Comparison of ENCODE assay signal across 7 mouse cellular contexts in the genomic region with DNA sequence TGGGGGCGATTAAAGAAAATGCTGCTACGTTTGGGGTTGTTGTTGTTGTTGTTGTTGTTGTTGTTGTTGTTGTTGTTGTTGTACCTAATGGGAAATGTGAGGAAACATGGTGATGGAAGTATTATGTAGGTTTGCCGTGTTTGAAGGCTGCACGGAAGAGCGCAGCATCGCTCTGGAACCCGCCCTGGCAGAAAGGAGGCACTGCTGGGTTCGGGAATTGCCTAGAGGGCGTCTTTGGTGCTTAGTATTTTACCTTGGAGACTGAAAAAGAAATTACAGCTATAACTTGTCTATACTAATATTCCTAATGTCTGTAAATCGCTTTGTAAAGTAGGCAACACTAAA. TPM values are rescaled to one million over a fixed set of nuclear protein-coding genes. Genes with fewer than 3 reads are reported as not detected.
A peak's percentile ranks its signal among the peaks of the same experiment; 100 is the strongest.
DNase-seq lines count a peak whose midpoint lies in the region; ATAC-seq and TF ChIP-seq lines count a peak whose summit lies in the region.

No protein-coding gene starts in this region.

- H3K36me3 ChIP-seq in thymus, adult 2 months (ENCODE audit: control insufficient read depth, insufficient read depth, low read length): no peaks in the 10 kb centered on the region
- H3K36me3 ChIP-seq in intestine, embryonic 14.5 days (ENCODE audit: control insufficient read depth, insufficient read depth, low read length): no peaks in the 10 kb centered on the region
- H3K36me3 ChIP-seq in liver, postnatal 0 days (replicated peaks; ENCODE audit: insufficient read depth, low read length): no peaks in the 10 kb centered on the region
- H3K36me3 ChIP-seq in stomach, embryonic 14.5 days (ENCODE audit: control insufficient read depth, insufficient read depth, low read length): no peaks in the 10 kb centered on the region

- peak; percentile 48; the same call in 1 of the 2 replicates for ATAC-seq in intestine, embryonic 14.5 days (replicated peaks; ENCODE audit: low FRiP score, low TSS enrichment, low read depth)
- no peak for ATAC-seq in liver, postnatal 0 days
- peak; percentile 56 for ATAC-seq in stomach, embryonic 14.5 days (ENCODE audit: insufficient number of reproducible peaks, insufficient read depth, low FRiP score, low read depth)

- no peaks in the 10 kb centered on the region for H3K9me3 ChIP-seq in intestine, embryonic 14.5 days (ENCODE audit: control insufficient read depth, low read length)
- H3K9me3 ChIP-seq in liver, postnatal 0 days (ENCODE audit: low read length): no peaks in the 10 kb centered on the region
- no peaks in the 10 kb centered on the region for H3K9me3 ChIP-seq in stomach, embryonic 14.5 days (ENCODE audit: control insufficient read depth, low read depth, low read length)

- 6% methylated on average over 10 of the region's 10 CpGs for WGBS in thymus, adult 2 months
- WGBS in intestine, embryonic 14.5 days: 3% methylated on average over 10 of the region's 10 CpGs
- WGBS in liver, postnatal 0 days (ENCODE audit: insufficient replicate concordance): 5% methylated on average over 10 of the region's 10 CpGs
- WGBS in stomach, embryonic 14.5 days: 2% methylated on average over 10 of the region's 10 CpGs

- peak overlapping the region; percentile 40 for H3K4me3 ChIP-seq in thymus, adult 2 months (ENCODE audit: control insufficient read depth, insufficient read depth, low read length)
- H3K4me3 ChIP-seq in intestine, embryonic 14.5 days (ENCODE audit: low read depth, low read length): peak overlapping the region; percentile 65
- H3K4me3 ChIP-seq in liver, postnatal 0 days (ENCODE audit: low read depth, low read length): peak overlapping the region; percentile 57
- H3K4me3 ChIP-seq in stomach, embryonic 14.5 days (ENCODE audit: low read depth, low read length): peak overlapping the region; percentile 72

- TF ChIP-seq EP300 in liver, postnatal 0 days (IDR thresholded peaks at IDR 0.05; ENCODE audit: low read depth): no peak

- no peak overlapping the region for H3K27ac ChIP-seq in thymus, adult 2 months (ENCODE audit: control insufficient read depth, insufficient read depth, low read length)
- H3K27ac ChIP-seq in intestine, embryonic 14.5 days (ENCODE audit: low read depth): no peak overlapping the region
- no peak overlapping the region for H3K27ac ChIP-seq in liver, postnatal 0 days (ENCODE audit: low read depth)
- H3K27ac ChIP-seq in stomach, embryonic 14.5 days (ENCODE audit: low read length): no peak overlapping the region

- H3K4me2 ChIP-seq in intestine, embryonic 14.5 days (ENCODE audit: low read length): peak overlapping the region; percentile 93
- peak overlapping the region; percentile 91 for H3K4me2 ChIP-seq in liver, postnatal 0 days (ENCODE audit: low read depth, low read length)
- H3K4me2 ChIP-seq in stomach, embryonic 14.5 days (replicated peaks; ENCODE audit: low read depth, low read length): peak overlapping the region; percentile 88

- TF ChIP-seq POLR2A in thymus, adult 2 months (IDR thresholded peaks at IDR 0.05; ENCODE audit: control insufficient read depth, extremely low read depth, insufficient read depth, low read length, poor library complexity): no peak

- DNase-seq in thymus, adult 2 months: no peak
- DNase-seq in thymus, postnatal 14 days: no peak
- peak; percentile 57 for DNase-seq in embryo, embryonic 11 days
- DNase-seq in intestine, embryonic 14.5 days (ENCODE audit: low spot score): no peak
- no peak for DNase-seq in liver, postnatal 0 days
- no peak for DNase-seq in adrenal gland, postnatal 36 days

- peaks cover 2% of the 10 kb centered on the region; the same call in 1 of the 2 replicates for H3K27me3 ChIP-seq in thymus, adult 2 months (ENCODE audit: control insufficient read depth, insufficient read depth, low read length)
- H3K27me3 ChIP-seq in intestine, embryonic 14.5 days (replicated peaks; ENCODE audit: control insufficient read depth, insufficient read depth, low read length): peaks cover 20% of the 10 kb centered on the region
- peaks cover 26% of the 10 kb centered on the region for H3K27me3 ChIP-seq in liver, postnatal 0 days (ENCODE audit: insufficient read depth, low read length)
- no peaks in the 10 kb centered on the region for H3K27me3 ChIP-seq in stomach, embryonic 14.5 days (ENCODE audit: control insufficient read depth, insufficient read depth, low read length)

- peaks cover 4% of the 10 kb centered on the region for H3K4me1 ChIP-seq in thymus, adult 2 months (replicated peaks; ENCODE audit: control insufficient read depth, insufficient read depth, low read length)
- no peaks in the 10 kb centered on the region for H3K4me1 ChIP-seq in intestine, embryonic 14.5 days (replicated peaks; ENCODE audit: control insufficient read depth, insufficient read depth, low read length)
- H3K4me1 ChIP-seq in liver, postnatal 0 days (ENCODE audit: insufficient read depth): peaks cover 3% of the 10 kb centered on the region; the same call in 1 of the 2 replicates
- H3K4me1 ChIP-seq in stomach, embryonic 14.5 days (ENCODE audit: control insufficient read depth, insufficient read depth, low read length): no peaks in the 10 kb centered on the region

- H3K9ac ChIP-seq in intestine, embryonic 14.5 days (ENCODE audit: low read length): no peak overlapping the region
- no peak overlapping the region for H3K9ac ChIP-seq in liver, postnatal 0 days (replicated peaks)
- H3K9ac ChIP-seq in stomach, embryonic 14.5 days (replicated peaks; ENCODE audit: low read depth, low read length): no peak overlapping the region

- no peak for TF ChIP-seq CTCF in thymus, adult 2 months (IDR thresholded peaks at IDR 0.05; ENCODE audit: borderline replicate concordance, control insufficient read depth, extremely low read depth, insufficient read depth, low read length, poor library complexity)
- TF ChIP-seq CTCF in liver, postnatal 0 days (IDR thresholded peaks at IDR 0.05; ENCODE audit: low read depth): no peak

RNA-seq across cellular contexts. Expression of a gene that starts 9.4 kb away (rescaled TPM):
- polyA plus RNA-seq in thymus, adult 2 months (2012; rRNA removed): 1.9 and 2.3 TPM in 2 replicates
- 4.7 and 5.3 TPM in 2 replicates for polyA plus RNA-seq in intestine, embryonic 14.5 days (2014; fragmentation: Nextera tagmentation; extraction: Ambion mirVana)
- polyA plus RNA-seq in liver, postnatal 0 days (2015; fragmentation: Nextera tagmentation; extraction: Ambion mirVana): 1.3 and 1.5 TPM in 2 replicates
- 6.9 and 7.2 TPM in 2 replicates for polyA plus RNA-seq in stomach, embryonic 14.5 days (2014; fragmentation: Nextera tagmentation; extraction: Ambion mirVana)
- 1 to 10 TPM in 1 of 2 experiments, under 1 TPM in 1; 0.99 to 1.0 TPM for total RNA-seq in adrenal gland, postnatal 36 days (2021)
